30 mouse cellular contexts compared by ENCODE assay signal in genomic region chr6:56284821-56285220, GRCm38 (mm10).
"Had no signal": no experiment of that assay in that cellular context is flagged by ENCODE, and none has a peak within 500 bp of the region (broad histone marks: within the 10 kb centered on the region; RNA-seq: fewer than 3 reads in every experiment).

No protein-coding gene starts in this region.

- H3K27me3 ChIP-seq: limb, embryonic 12.5 days; limb, embryonic 13.5 days; limb, embryonic 15.5 days; liver, embryonic 12.5 days; liver, embryonic 13.5 days; liver, embryonic 15.5 days; lung, embryonic 15.5 days; megakaryocyte, embryonic 14.5 days; midbrain, embryonic 12.5 days; midbrain, embryonic 13.5 days; midbrain, embryonic 15.5 days; neural tube, embryonic 12.5 days had no signal

- H3K4me1 ChIP-seq: limb, embryonic 10.5 days; limb, embryonic 12.5 days; limb, embryonic 13.5 days; limb, embryonic 15.5 days; liver, embryonic 12.5 days; liver, embryonic 13.5 days; liver, embryonic 15.5 days; lung, embryonic 15.5 days; megakaryocyte, embryonic 14.5 days; midbrain, embryonic 10.5 days; midbrain, embryonic 12.5 days; midbrain, embryonic 13.5 days; midbrain, embryonic 15.5 days; neural tube, embryonic 12.5 days had no signal

- H3K27ac ChIP-seq: limb, embryonic 10.5 days; limb, embryonic 12.5 days; limb, embryonic 13.5 days; limb, embryonic 15.5 days; liver, embryonic 12.5 days; liver, embryonic 13.5 days; liver, embryonic 14.5 days; liver, embryonic 15.5 days; lung, embryonic 15.5 days; macrophage; midbrain, embryonic 10.5 days; midbrain, embryonic 12.5 days; midbrain, embryonic 13.5 days; midbrain, embryonic 15.5 days; neural tube, embryonic 12.5 days had no signal

- H3K4me3 ChIP-seq: limb, embryonic 10.5 days; limb, embryonic 12.5 days; limb, embryonic 13.5 days; limb, embryonic 15.5 days; liver, embryonic 12.5 days; liver, embryonic 13.5 days; liver, embryonic 15.5 days; lung, embryonic 15.5 days; megakaryocyte, embryonic 14.5 days; midbrain, embryonic 10.5 days; midbrain, embryonic 12.5 days; midbrain, embryonic 13.5 days; midbrain, embryonic 15.5 days; myocyte; neural tube, embryonic 12.5 days had no signal

- H3K9me3 ChIP-seq: limb, embryonic 10.5 days; limb, embryonic 12.5 days; limb, embryonic 13.5 days; limb, embryonic 15.5 days; liver, embryonic 12.5 days; liver, embryonic 13.5 days; liver, embryonic 15.5 days; lung, embryonic 15.5 days; megakaryocyte, embryonic 14.5 days; midbrain, embryonic 10.5 days; midbrain, embryonic 12.5 days; midbrain, embryonic 13.5 days; midbrain, embryonic 15.5 days; neural tube, embryonic 12.5 days had no signal

- H3K36me3 ChIP-seq: limb, embryonic 10.5 days; limb, embryonic 12.5 days; limb, embryonic 13.5 days; limb, embryonic 15.5 days; liver, embryonic 12.5 days; liver, embryonic 13.5 days; liver, embryonic 15.5 days; lung, embryonic 15.5 days; midbrain, embryonic 10.5 days; midbrain, embryonic 12.5 days; midbrain, embryonic 13.5 days; midbrain, embryonic 15.5 days; neural tube, embryonic 12.5 days had no signal

- DNase-seq: left cerebral cortex, postnatal 4 days; liver; liver, embryonic 13.5 days; liver, postnatal 0 days; lung, adult 18-20 months; lung, adult 2 months; lung, embryonic 14.5 days; lung, postnatal 10 days; lung, postnatal 14 days; lung, postnatal 36 days; lung, postnatal 4 days; midbrain, embryonic 14.5 days had no signal

- H3K4me2 ChIP-seq: limb, embryonic 12.5 days; limb, embryonic 13.5 days; limb, embryonic 15.5 days; liver, embryonic 11.5 days; liver, embryonic 12.5 days; liver, embryonic 13.5 days; liver, embryonic 15.5 days; lung, embryonic 14.5 days; lung, embryonic 15.5 days; midbrain, embryonic 11.5 days; midbrain, embryonic 12.5 days; midbrain, embryonic 13.5 days; midbrain, embryonic 15.5 days; neural tube, embryonic 12.5 days had no signal

- H3K9ac ChIP-seq: limb, embryonic 12.5 days; limb, embryonic 13.5 days; limb, embryonic 15.5 days; liver, embryonic 12.5 days; liver, embryonic 13.5 days; liver, embryonic 14.5 days; liver, embryonic 15.5 days; liver, postnatal 0 days; lung, embryonic 14.5 days; lung, embryonic 15.5 days; midbrain, embryonic 12.5 days; midbrain, embryonic 13.5 days; midbrain, embryonic 15.5 days; neural tube, embryonic 12.5 days had no signal
